Mouse (Mus musculus) embryonic facial prominence, embryonic 14.5 days (tissue): ENCODE measurements around the gene Abcc8. TPM values are rescaled to one million over a fixed set of nuclear protein-coding genes. Genes with fewer than 3 reads are reported as not detected.

Experiments used
- ATAC-seq: fragments of 200-750 bp; cut with Nextera tagmentation; 2 replicates; pipeline ENCODE4 v1.8.0; 2017; ENCODE audit warnings: low read depth, moderate number of reproducible peaks, moderate TSS enrichment
- DNase-seq: peaks from one replicate; pipeline ENCODE4 v3.0.0-alpha.2; 2015; ENCODE audit warnings: low spot score
- H3K27ac ChIP-seq: fragments of 300-500 bp; sonication (generic); replicated peaks from 2 replicates; pipeline ENCODE4 v1.5.1; 2014; ENCODE audit warnings: low read depth, mild to moderate bottlenecking, low read length, moderate library complexity
- H3K27me3 ChIP-seq: fragments of 300-500 bp; sonication (generic); replicated peaks from 2 replicates; pipeline ENCODE4 v1.6.1; 2014; ENCODE audit warnings: low read length; ENCODE audit not compliant: control insufficient read depth, insufficient read depth
- H3K36me3 ChIP-seq: fragments of 300-500 bp; sonication (generic); 2 replicates; pipeline ENCODE4 v1.6.1; 2014; ENCODE audit warnings: low read length, mixed read lengths; ENCODE audit not compliant: control insufficient read depth, insufficient read depth
- H3K4me1 ChIP-seq: fragments of 300-500 bp; sonication (generic); 2 replicates; pipeline ENCODE4 v1.6.1; 2014; ENCODE audit warnings: antibody characterized with exemption, low read length; ENCODE audit not compliant: control insufficient read depth, insufficient read depth
- H3K4me2 ChIP-seq: fragments of 300-500 bp; sonication (generic); 2 replicates; pipeline ENCODE4 v1.6.1; 2014; ENCODE audit warnings: low read depth, mild to moderate bottlenecking, low read length, moderate library complexity, mixed read lengths
- H3K4me3 ChIP-seq: fragments of 300-500 bp; sonication (generic); 2 replicates; pipeline ENCODE4 v1.5.1; 2014; ENCODE audit warnings: low read depth, mild to moderate bottlenecking, low read length
- H3K9ac ChIP-seq: fragments of 300-500 bp; sonication (generic); 2 replicates; pipeline ENCODE4 v1.6.1; 2014; ENCODE audit warnings: low read depth, mild to moderate bottlenecking, low read length, moderate library complexity, mixed read lengths
- H3K9me3 ChIP-seq: fragments of 300-500 bp; sonication (generic); 2 replicates; pipeline ENCODE4 v1.6.1; 2016; ENCODE audit warnings: low read length; ENCODE audit not compliant: control insufficient read depth
- WGBS: fragments of 180-500 bp; shearing (Covaris S2); extraction: QIAGEN DNeasy Blood & Tissue Kit; methylation state at CpG from one replicate; pipeline ENCODE4 v1.1.7; 2014; 5-methylcytosine and 5-hydroxymethylcytosine counted together
- polyA plus RNA-seq: library from polyadenylated mRNA; unstranded; fragments of >200 nt; fragmentation: Nextera tagmentation; extraction: Ambion mirVana; gene quantifications from 2 replicates; pipeline ENCODE4 v1.2.1, GENCODE M21; 2014

Abcc8 gene
- polyA plus RNA-seq, 1 experiment from 2014 or later = 2.8 TPM

GRCm38 (mm10) chr7:46167901-46168300 lies 11.9 kb downstream of the Abcc8 start:
- H3K9me3 ChIP-seq = no peaks in the 10 kb centered on the region
- H3K4me2 ChIP-seq = no peak overlapping the region
- no peaks in the 10 kb centered on the region for H3K27me3 ChIP-seq
- H3K4me1 ChIP-seq = no peaks in the 10 kb centered on the region
- H3K27ac ChIP-seq = no peak overlapping the region
- 91% methylated on average over 7 of the region's 7 CpGs for WGBS
- no peak overlapping the region for H3K4me3 ChIP-seq
- ATAC-seq = no peak
- no peaks in the 10 kb centered on the region for H3K36me3 ChIP-seq
- DNase-seq = no peak
- no peak overlapping the region for H3K9ac ChIP-seq

- 89% methylated on average over 11 of the region's 11 CpGs for WGBS
- Histone ChIP-seq H3K9me3 (no peaks in the 10 kb centered on the region), H3K27me3 (no peaks in the 10 kb centered on the region), H3K4me3 (no peak overlapping the region), H3K9ac (no peak overlapping the region), H3K27ac (no peak overlapping the region), H3K4me1 (no peaks in the 10 kb centered on the region), H3K36me3 (no peaks in the 10 kb centered on the region), H3K4me2 (no peak overlapping the region)
- DNase-seq (no peak), ATAC-seq (no peak)
Observed at GRCm38 (mm10) chr7:46165876-46166275, 14.0 kb downstream of the Abcc8 start.

GRCm38 (mm10) chr7:46162731-46163130 lies 17.1 kb downstream of the Abcc8 start:
- H3K9me3 ChIP-seq = no peaks in the 10 kb centered on the region
- 67% methylated on average over 5 of the region's 5 CpGs for WGBS
- no peak overlapping the region for H3K4me3 ChIP-seq
- no peak overlapping the region for H3K4me2 ChIP-seq
- H3K36me3 ChIP-seq = no peaks in the 10 kb centered on the region
- H3K9ac ChIP-seq = no peak overlapping the region
- H3K4me1 ChIP-seq = no peaks in the 10 kb centered on the region
- ATAC-seq (no peak), DNase-seq (no peak)
- H3K27ac ChIP-seq = no peak overlapping the region
- no peaks in the 10 kb centered on the region for H3K27me3 ChIP-seq

DNA sequence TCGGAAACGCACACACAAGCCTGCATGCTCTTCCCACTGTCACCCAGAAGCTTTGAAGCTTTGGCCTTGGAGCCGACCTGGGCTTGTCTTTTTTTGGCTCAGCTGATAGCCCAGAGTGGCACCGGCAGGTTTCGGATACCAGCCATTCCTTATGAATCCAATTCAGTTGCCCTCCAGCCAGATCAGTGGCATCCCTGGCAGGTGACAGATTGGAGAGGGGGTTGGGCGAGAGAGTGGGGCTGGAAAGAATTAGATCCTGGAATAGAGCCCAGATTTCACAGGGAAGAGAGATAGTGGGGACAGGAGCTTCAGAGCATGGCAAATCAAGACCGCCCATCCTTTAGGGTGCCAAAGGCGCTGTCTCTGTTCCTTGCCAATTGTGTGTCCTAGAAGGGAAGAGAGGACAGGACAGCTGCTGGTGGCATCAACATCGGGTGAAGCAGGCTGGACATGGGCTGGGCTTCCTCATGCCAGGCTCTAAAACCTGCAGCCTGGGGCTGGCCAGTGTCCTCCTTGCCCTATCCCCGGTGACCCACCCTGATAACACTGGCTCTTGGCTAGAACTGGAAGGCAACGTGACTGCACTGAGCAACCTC lies 17.6 kb downstream of the Abcc8 start:
- Histone ChIP-seq H3K9ac (no peak overlapping the region), H3K27ac (no peak overlapping the region), H3K4me1 (no peaks in the 10 kb centered on the region), H3K27me3 (no peaks in the 10 kb centered on the region), H3K9me3 (no peaks in the 10 kb centered on the region), H3K36me3 (no peaks in the 10 kb centered on the region), H3K4me2 (no peak overlapping the region), H3K4me3 (no peak overlapping the region)
- 63% methylated on average over 11 of the region's 11 CpGs for WGBS
- ATAC-seq (no peak), DNase-seq (no peak)

DNA sequence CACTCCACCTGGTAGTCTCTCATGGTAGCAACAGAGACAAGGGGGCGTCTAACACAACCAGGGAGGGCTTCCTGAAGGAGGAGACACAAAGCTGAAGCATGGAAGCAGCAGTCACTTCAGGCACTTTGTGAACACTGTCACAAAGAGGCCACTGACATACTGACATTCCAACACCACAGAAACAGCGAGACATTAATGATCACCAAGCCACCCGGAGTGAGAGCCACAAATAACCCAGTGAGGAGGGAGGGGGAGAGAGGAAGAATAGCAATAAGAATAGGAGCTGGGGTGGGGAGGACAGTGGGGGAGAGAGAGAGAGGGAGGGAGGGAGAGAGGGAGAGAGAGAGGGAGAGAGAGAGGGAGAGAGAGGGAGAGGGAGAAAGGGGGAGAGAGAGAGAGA lies 18.2 kb downstream of the Abcc8 start:
- H3K36me3 ChIP-seq = no peaks in the 10 kb centered on the region
- H3K27me3 ChIP-seq = no peaks in the 10 kb centered on the region
- no peak overlapping the region for H3K4me2 ChIP-seq
- ATAC-seq (no peak), DNase-seq (no peak)
- no peak overlapping the region for H3K4me3 ChIP-seq
- no peaks in the 10 kb centered on the region for H3K4me1 ChIP-seq
- no peak overlapping the region for H3K27ac ChIP-seq
- 36% methylated on average over 3 of the region's 3 CpGs for WGBS
- H3K9me3 ChIP-seq = no peaks in the 10 kb centered on the region
- H3K9ac ChIP-seq = no peak overlapping the region

DNA sequence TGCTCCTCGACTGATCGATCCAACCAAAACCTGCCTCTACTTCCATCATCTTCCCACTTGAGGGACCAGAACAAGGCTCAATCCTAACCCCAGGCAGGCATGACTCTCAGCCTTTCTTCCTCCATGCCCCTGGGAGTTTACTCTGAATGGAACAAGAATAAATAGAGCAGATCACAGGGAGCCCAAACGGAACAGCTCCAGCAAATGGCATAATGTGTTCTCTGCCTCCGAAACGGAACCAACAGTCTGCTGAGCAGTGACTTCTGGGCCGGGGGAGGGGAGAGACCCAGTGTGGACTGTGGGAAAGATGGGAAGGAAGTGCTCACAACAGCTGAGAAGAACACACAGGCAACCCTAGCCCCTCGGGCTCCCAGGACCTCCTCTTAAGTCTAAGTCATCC lies 22.1 kb downstream of the Abcc8 start:
- no peaks in the 10 kb centered on the region for H3K4me1 ChIP-seq
- H3K9ac ChIP-seq = no peak overlapping the region
- no peaks in the 10 kb centered on the region for H3K9me3 ChIP-seq
- no peak overlapping the region for H3K4me2 ChIP-seq
- H3K27me3 ChIP-seq = no peaks in the 10 kb centered on the region
- no peak for DNase-seq
- no peaks in the 10 kb centered on the region for H3K36me3 ChIP-seq
- no peak for ATAC-seq
- H3K4me3 ChIP-seq = no peak overlapping the region
- H3K27ac ChIP-seq = no peak overlapping the region
- whole genome bisulfite sequencing = 68% methylated on average over 7 of the region's 7 CpGs

- WGBS = 52% methylated on average over 18 of the region's 18 CpGs
- ATAC-seq = no peak
- no peaks in the 10 kb centered on the region for H3K36me3 ChIP-seq
- no peak overlapping the region for H3K4me2 ChIP-seq
- H3K4me1 ChIP-seq = no peaks in the 10 kb centered on the region
- no peak for DNase-seq
- H3K9me3 ChIP-seq = no peaks in the 10 kb centered on the region
- no peak overlapping the region for H3K27ac ChIP-seq
- no peaks in the 10 kb centered on the region for H3K27me3 ChIP-seq
- no peak overlapping the region for H3K9ac ChIP-seq
- no peak overlapping the region for H3K4me3 ChIP-seq
Observed at GRCm38 (mm10) chr7:46154498-46155488, 25.0 kb downstream of the Abcc8 start.

DNA sequence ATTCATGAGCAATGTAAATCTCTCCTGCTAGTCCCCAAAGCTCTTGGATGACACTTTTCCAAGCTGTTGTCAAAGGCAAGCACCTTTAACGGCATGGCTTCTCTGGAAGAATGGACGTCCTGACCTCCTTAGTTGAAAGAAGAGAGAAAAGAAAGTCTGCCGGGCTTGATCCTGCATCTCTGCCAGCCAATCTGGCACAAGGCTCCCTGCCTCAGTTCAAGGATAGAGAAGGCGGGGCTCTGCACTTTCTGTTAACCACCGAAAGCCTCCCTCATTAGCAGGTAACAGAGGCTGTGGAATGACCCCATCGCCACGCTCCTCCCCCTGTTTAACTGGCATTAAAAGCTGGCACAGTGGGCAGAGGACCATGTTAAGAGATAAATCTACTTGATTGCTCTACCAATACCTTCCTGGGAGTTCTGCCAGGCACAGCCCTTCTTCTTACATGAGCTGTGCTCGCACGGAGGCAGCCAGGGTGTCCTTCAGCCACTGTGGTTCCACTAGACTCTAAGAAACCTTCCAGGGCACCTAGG lies 26.9 kb downstream of the Abcc8 start:
- Histone ChIP-seq H3K4me2 (no peak overlapping the region), H3K4me1 (no peaks in the 10 kb centered on the region), H3K4me3 (no peak overlapping the region), H3K36me3 (no peaks in the 10 kb centered on the region), H3K9ac (no peak overlapping the region), H3K9me3 (no peaks in the 10 kb centered on the region), H3K27me3 (no peaks in the 10 kb centered on the region), H3K27ac (no peak overlapping the region)
- ATAC-seq (no peak), DNase-seq (no peak)
- WGBS = 81% methylated on average over 9 of the region's 9 CpGs
